Mouse (Mus musculus): ENCODE results near the gene Cog2.

GRCm38 (mm10) chr8:124572430-124572775 is 51.8 kb downstream of the Cog2 start:
- TF ChIP-seq CTCF (IDR thresholded peaks at IDR 0.05; ENCODE audit: insufficient read depth, low read length) = no peak
- TF ChIP-seq POLR2A (IDR thresholded peaks at IDR 0.05; ENCODE audit: borderline replicate concordance, extremely low read depth, low read depth, low read length) = no peak

Measured in lung, adult 2 months (tissue).